Mouse (Mus musculus): ENCODE results near the gene Eng. TPM values are rescaled to one million over a fixed set of nuclear protein-coding genes. Genes with fewer than 3 reads are reported as not detected.

Gene Eng
- polyA plus RNA-seq, 1 experiment from 2014 or later: 24.7 TPM

- 87% methylated on average over 16 of the region's 16 CpGs for WGBS
- no peaks in the 10 kb centered on the region for H3K9me3 ChIP-seq
- H3K27ac ChIP-seq: peak overlapping the region; percentile 40; the same call in 1 of the 2 replicates
Measured at GRCm38 (mm10) chr2:32724832-32725790, 78.7 kb downstream of the Eng start.

GRCm38 (mm10) chr2:32727435-32727834 lies 81.0 kb downstream of the Eng start:
- Histone ChIP-seq H3K27me3 (ENCODE audit: poor library complexity, severe bottlenecking) (peaks cover 6% of the 10 kb centered on the region; the same call in 1 of the 2 replicates), H3K4me1 (peaks cover 50% of the 10 kb centered on the region), H3K27ac (peak overlapping the region; percentile 72), H3K4me3 (peak overlapping the region; percentile 48), H3K9me3 (no peaks in the 10 kb centered on the region), H3K36me3 (replicated peaks) (no peaks in the 10 kb centered on the region)
- peak; percentile 94 for DNase-seq (ENCODE audit: extremely low spot score, low spot score)
- under 1% methylated on average over 16 of the region's 16 CpGs for WGBS

More at GRCm38 (mm10) chr2:32724832-32725790, 78.7 kb downstream of the Eng start:
- H3K36me3 ChIP-seq (replicated peaks): no peaks in the 10 kb centered on the region
- no peak for DNase-seq (ENCODE audit: extremely low spot score, low spot score)
- no peak overlapping the region for H3K4me3 ChIP-seq
- H3K27me3 ChIP-seq (ENCODE audit: poor library complexity, severe bottlenecking): peaks cover 6% of the 10 kb centered on the region; the same call in 1 of the 2 replicates
- H3K4me1 ChIP-seq: peaks cover 45% of the 10 kb centered on the region

GRCm38 (mm10) chr2:32728463-32728862 lies 82.1 kb downstream of the Eng start:
- H3K4me3 ChIP-seq: peak overlapping the region; percentile 48
- DNase-seq (ENCODE audit: extremely low spot score, low spot score): no peak
- no peaks in the 10 kb centered on the region for H3K36me3 ChIP-seq (replicated peaks)
- peaks cover 6% of the 10 kb centered on the region; the same call in 1 of the 2 replicates for H3K27me3 ChIP-seq (ENCODE audit: poor library complexity, severe bottlenecking)
- H3K4me1 ChIP-seq: peaks cover 60% of the 10 kb centered on the region
- 64% methylated on average over 7 of the region's 7 CpGs for WGBS
- H3K27ac ChIP-seq: peak overlapping the region; percentile 72
- H3K9me3 ChIP-seq: no peaks in the 10 kb centered on the region

- H3K27ac ChIP-seq: peak overlapping the region; percentile 74; the same call in 1 of the 2 replicates
- 78% methylated on average over 4 of the region's 4 CpGs for WGBS
- peaks cover 6% of the 10 kb centered on the region; the same call in 1 of the 2 replicates for H3K27me3 ChIP-seq (ENCODE audit: poor library complexity, severe bottlenecking)
- no peaks in the 10 kb centered on the region for H3K36me3 ChIP-seq (replicated peaks)
- 0 out of 2 replicates have a peak overlapping the region, but pooled peaks have one; percentile 1 for H3K4me3 ChIP-seq
- no peak for DNase-seq (ENCODE audit: extremely low spot score, low spot score)
- H3K4me1 ChIP-seq: peaks cover 70% of the 10 kb centered on the region
- no peaks in the 10 kb centered on the region for H3K9me3 ChIP-seq
Measured at GRCm38 (mm10) chr2:32729547-32729946, 83.2 kb downstream of the Eng start.

GRCm38 (mm10) chr2:32730854-32731253 lies 84.5 kb downstream of the Eng start:
- WGBS: 54% methylated on average over 11 of the region's 11 CpGs
- peak; percentile 52 for DNase-seq (ENCODE audit: extremely low spot score, low spot score)
- peak overlapping the region; percentile 74 for H3K27ac ChIP-seq
- H3K4me3 ChIP-seq: peak overlapping the region; percentile 22
- H3K4me1 ChIP-seq: peaks cover 77% of the 10 kb centered on the region
- H3K36me3 ChIP-seq (replicated peaks): no peaks in the 10 kb centered on the region
- peaks cover 6% of the 10 kb centered on the region; the same call in 1 of the 2 replicates for H3K27me3 ChIP-seq (ENCODE audit: poor library complexity, severe bottlenecking)
- H3K9me3 ChIP-seq: no peaks in the 10 kb centered on the region

- Histone ChIP-seq H3K36me3 (replicated peaks) (no peaks in the 10 kb centered on the region), H3K27me3 (ENCODE audit: poor library complexity, severe bottlenecking) (peaks cover 6% of the 10 kb centered on the region; the same call in 1 of the 2 replicates), H3K9me3 (no peaks in the 10 kb centered on the region), H3K4me1 (peaks cover 84% of the 10 kb centered on the region), H3K27ac (peak overlapping the region; percentile 74), H3K4me3 (no peak overlapping the region)
- no peak for DNase-seq (ENCODE audit: extremely low spot score, low spot score)
- 70% methylated on average over 4 of the region's 4 CpGs for WGBS
Measured at GRCm38 (mm10) chr2:32731911-32732310, 85.5 kb downstream of the Eng start.

MicroRNAs within 50 kb of the gene (microRNA counts, 519-probe panel; counts per million panel counts)
- microRNA mmu-miR-1954: 341 counts per million, percentile 65 among the panel's probes with 10 or more counts
- 341 counts per million, percentile 65 among the panel's probes with 10 or more counts for microRNA mmu-miR-2861

Small RNAs within 50 kb of the gene (microRNA-seq; reads per million reads assigned to microRNA genes)
- gene Gm47291 (not detected), gene Mir1954 (not detected), gene Mir2861 (not detected), gene Mir3960 (not detected), gene Mir8093 (not detected)

Other genes with a start within 250 kb of the Eng start
- gene Naif1, start 196.1 kb upstream of the Eng start, polyA plus RNA-seq (2016; fragmentation: Nextera tagmentation; extraction: Ambion mirVana): 6.6 and 6.7 TPM in 2 replicates
- 25.0 and 26.3 TPM in 2 replicates for gene Slc25a25, start 195.2 kb upstream of the Eng start, polyA plus RNA-seq (2016; fragmentation: Nextera tagmentation; extraction: Ambion mirVana)
- gene Fam102a, start 111.3 kb upstream of the Eng start, polyA plus RNA-seq (2016; fragmentation: Nextera tagmentation; extraction: Ambion mirVana): 7.3 and 7.8 TPM in 2 replicates
- 104 and 105 TPM in 2 replicates for gene Dpm2, start 75.7 kb upstream of the Eng start, polyA plus RNA-seq (2016; fragmentation: Nextera tagmentation; extraction: Ambion mirVana)
- gene Pip5kl1, start 71.8 kb upstream of the Eng start, polyA plus RNA-seq (2016; fragmentation: Nextera tagmentation; extraction: Ambion mirVana): 1.8 TPM in 2 replicates
- 0.19 and 0.30 TPM in 2 replicates for gene 9430097D07Rik, start 70.9 kb upstream of the Eng start, polyA plus RNA-seq (2016; fragmentation: Nextera tagmentation; extraction: Ambion mirVana)
- gene St6galnac4, start 59.5 kb upstream of the Eng start, polyA plus RNA-seq (2016; fragmentation: Nextera tagmentation; extraction: Ambion mirVana): 15.7 and 17.6 TPM in 2 replicates
- 13.3 and 13.8 TPM in 2 replicates for gene St6galnac6, start 46.9 kb upstream of the Eng start, polyA plus RNA-seq (2016; fragmentation: Nextera tagmentation; extraction: Ambion mirVana)
- 17.8 and 20.2 TPM in 2 replicates for gene Ak1, start 24.8 kb upstream of the Eng start, polyA plus RNA-seq (2016; fragmentation: Nextera tagmentation; extraction: Ambion mirVana)
- 27.4 and 29.5 TPM in 2 replicates for gene Fpgs, start 57.5 kb downstream of the Eng start, polyA plus RNA-seq (2016; fragmentation: Nextera tagmentation; extraction: Ambion mirVana)
- 135 and 139 TPM in 2 replicates for gene Cdk9, start 66.5 kb downstream of the Eng start, polyA plus RNA-seq (2016; fragmentation: Nextera tagmentation; extraction: Ambion mirVana)
- 28.6 and 30.2 TPM in 2 replicates for gene Sh2d3c, start 74.5 kb downstream of the Eng start, polyA plus RNA-seq (2016; fragmentation: Nextera tagmentation; extraction: Ambion mirVana)
- 0.69 and 1.2 TPM in 2 replicates for gene 6330409D20Rik, start 94.4 kb downstream of the Eng start, polyA plus RNA-seq (2016; fragmentation: Nextera tagmentation; extraction: Ambion mirVana)
- gene Tor2a, start 110.6 kb downstream of the Eng start, polyA plus RNA-seq (2016; fragmentation: Nextera tagmentation; extraction: Ambion mirVana): 54.0 and 54.9 TPM in 2 replicates
- gene Ttc16, start 129.0 kb downstream of the Eng start, polyA plus RNA-seq (2016; fragmentation: Nextera tagmentation; extraction: Ambion mirVana): 0.32 and 0.36 TPM in 2 replicates
- 4.4 and 5.1 TPM in 2 replicates for gene Ptrh1, start 129.2 kb downstream of the Eng start, polyA plus RNA-seq (2016; fragmentation: Nextera tagmentation; extraction: Ambion mirVana)
- gene Cfap157, start 137.8 kb downstream of the Eng start, polyA plus RNA-seq (2016; fragmentation: Nextera tagmentation; extraction: Ambion mirVana): 1.1 and 1.2 TPM in 2 replicates
- gene Stxbp1, start 200.7 kb downstream of the Eng start, polyA plus RNA-seq (2016; fragmentation: Nextera tagmentation; extraction: Ambion mirVana): 18.7 and 20.8 TPM in 2 replicates
- gene Fam129b, start 229.5 kb downstream of the Eng start, polyA plus RNA-seq (2016; fragmentation: Nextera tagmentation; extraction: Ambion mirVana): 22.8 and 25.3 TPM in 2 replicates